21 mouse cellular contexts compared by ENCODE assay signal in the genomic region with DNA sequence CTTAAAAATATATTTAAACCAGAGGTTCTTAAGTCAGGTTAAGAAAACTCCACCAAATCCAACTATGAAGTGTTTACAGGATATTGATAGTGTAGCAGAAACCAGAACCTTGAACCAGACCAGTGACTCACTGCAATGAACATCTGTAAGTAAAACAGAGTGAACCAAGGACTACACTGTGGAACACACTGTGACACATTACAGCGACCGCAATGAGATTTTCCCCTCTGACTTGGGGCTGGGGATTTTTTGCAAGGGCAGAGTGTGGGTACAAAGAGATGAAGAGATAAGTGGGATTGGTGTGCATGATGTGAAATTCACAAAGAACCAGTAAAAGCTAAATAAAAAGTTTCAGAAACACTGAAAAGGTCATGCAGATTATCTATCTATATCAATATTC.
DNase-seq lines count a peak whose midpoint lies in the region; TF ChIP-seq lines count a peak whose summit lies in the region.
"Had no signal": no experiment of that assay in that cellular context is flagged by ENCODE, and none has a peak within 500 bp of the region (broad histone marks: within the 10 kb centered on the region; RNA-seq: fewer than 3 reads in every experiment).

No protein-coding gene starts in this region.

- dilution Hi-C loops in CH12.LX (cut with MboI; ENCODE audit: extremely low pct_ligation_motif_present, extremely low pct_unique_long_range_greater_than_20kb, low sequenced_read_pairs), result no loop called here

- H3K36me3 ChIP-seq in CH12.LX (replicated peaks in 1 of 2; ENCODE audit: control insufficient read depth in 1 of 2, insufficient read depth in 1 of 2, low read length in 1 of 2), result no peaks in the 10 kb centered on the region
- H3K36me3 ChIP-seq: embryonic facial prominence, embryonic 10.5 days; forebrain, embryonic 12.5 days; hindbrain, embryonic 15.5 days; midbrain, embryonic 15.5 days had no signal

- no peak overlapping the region for H3K27ac ChIP-seq in CH12.LX (ENCODE audit: insufficient read depth, low read depth)
- H3K27ac ChIP-seq: embryonic facial prominence, embryonic 10.5 days; forebrain, embryonic 12.5 days; hindbrain, embryonic 15.5 days; kidney, postnatal 0 days; midbrain, embryonic 15.5 days had no signal

- H3K9ac ChIP-seq in CH12.LX (ENCODE audit: insufficient read depth, low read depth), result no peak overlapping the region
- H3K9ac ChIP-seq: forebrain, embryonic 12.5 days; hindbrain, embryonic 15.5 days; midbrain, embryonic 15.5 days had no signal

- in situ Hi-C loops in CH12.LX (cut with MboI; ENCODE audit: low pct_ligation_motif_present, low pct_unique_long_range_greater_than_20kb, low sequenced_read_pairs), result no loop called here

- TF ChIP-seq EP300 in CH12.LX (IDR thresholded peaks at IDR 0.05; ENCODE audit: low read length), result peak; percentile 43

- intact Hi-C loops in gastrocnemius, postnatal 14 days (cut with DNase I; ENCODE audit: low total_unique reads), result no loop called here

- no peak for TF ChIP-seq POLR2A in lung, adult 2 months (IDR thresholded peaks at IDR 0.05; ENCODE audit: borderline replicate concordance, extremely low read depth, low read depth, low read length)
- TF ChIP-seq POLR2A in CH12.LX (IDR thresholded peaks at IDR 0.05; ENCODE audit: low read depth, low read length), result no peak

- no peaks in the 10 kb centered on the region for H3K27me3 ChIP-seq in CH12.LX (replicated peaks)
- H3K27me3 ChIP-seq: forebrain, embryonic 12.5 days; hindbrain, embryonic 15.5 days; midbrain, embryonic 15.5 days had no signal

- peak; percentile 1 for DNase-seq in lung, postnatal 36 days
- DNase-seq in lung, adult 2 months, result no peak
- peak; percentile 50 for DNase-seq in CH12.LX (ENCODE audit: extremely low read depth)
- DNase-seq in natural killer cell, adult 2 months (ENCODE audit: low spot score in 2 of 2), result peak; percentile 49 to 59
- DNase-seq in thymus, postnatal 36 days, result peak; percentile 20 to 51
- DNase-seq in gastrocnemius, postnatal 14 days, result no peak
- DNase-seq in urinary bladder, postnatal 36 days (ENCODE audit: low spot score in 2 of 2), result no peak
- DNase-seq: cerebellum, adult 9-10 months; heart, adult 11 months; heart, postnatal 36 days; layer of hippocampus, postnatal 36 days; left cerebral cortex, postnatal 4 days; liver; lung, postnatal 10 days; right cerebral cortex, postnatal 4 days had no signal

- H3K4me2 ChIP-seq in CH12.LX (ENCODE audit: insufficient read depth, low read depth, poor library complexity, severe bottlenecking), result no peak overlapping the region
- H3K4me2 ChIP-seq: forebrain, embryonic 12.5 days; hindbrain, embryonic 15.5 days; midbrain, embryonic 15.5 days had no signal

- no peak for TF ChIP-seq RAD21 in CH12.LX (IDR thresholded peaks at IDR 0.05; ENCODE audit: low read depth, low read length)

- no peaks in the 10 kb centered on the region for H3K79me2 ChIP-seq in CH12.LX (replicated peaks; ENCODE audit: control insufficient read depth, extremely low read depth, insufficient read depth, poor library complexity, severe bottlenecking)

- TF ChIP-seq CTCF in lung, adult 2 months (IDR thresholded peaks at IDR 0.05; ENCODE audit: insufficient read depth, low read length), result no peak
- no peak for TF ChIP-seq CTCF in CH12.LX (conservative IDR thresholded peaks at IDR 0.05 in 1 of 2, IDR thresholded peaks at IDR 0.05 in 1 of 2; ENCODE audit: low read depth in 2 of 2, low read length in 2 of 2)

- no peaks in the 10 kb centered on the region for H3K4me1 ChIP-seq in lung, adult 2 months (ENCODE audit: control insufficient read depth, insufficient read depth, low read length)
- H3K4me1 ChIP-seq in CH12.LX (ENCODE audit: control insufficient read depth in 1 of 2, insufficient read depth in 2 of 2), result peaks cover 0 to 3% of the 10 kb centered on the region in 2 experiments; a peak in 1 of 4 replicates
- H3K4me1 ChIP-seq: embryonic facial prominence, embryonic 10.5 days; forebrain, embryonic 12.5 days; hindbrain, embryonic 15.5 days; midbrain, embryonic 15.5 days had no signal

- WGBS in lung, adult 2 months, result 86% methylated on average over 2 of the region's 2 CpGs

- H3K4me3 ChIP-seq in lung, adult 2 months (replicated peaks; ENCODE audit: extremely low read depth, low read depth, low read length), result no peak overlapping the region
- H3K4me3 ChIP-seq in CH12.LX (replicated peaks in 1 of 3; ENCODE audit: low read depth in 2 of 3, low read length in 2 of 3, poor library complexity in 1 of 3), result no peak overlapping the region
- H3K4me3 ChIP-seq: embryonic facial prominence, embryonic 10.5 days; forebrain, embryonic 12.5 days; hindbrain, embryonic 15.5 days; midbrain, embryonic 15.5 days; myocyte had no signal

- H3K9me3 ChIP-seq in CH12.LX (replicated peaks; ENCODE audit: low read length), result peaks cover 7% of the 10 kb centered on the region
- H3K9me3 ChIP-seq: embryonic facial prominence, embryonic 10.5 days; hindbrain, embryonic 15.5 days; midbrain, embryonic 15.5 days had no signal

TF ChIP-seq in CH12.LX, 34 proteins besides CTCF, POLR2A, EP300 and RAD21:
- TF ChIP-seq ETS1 (conservative IDR thresholded peaks at IDR 0.05; ENCODE audit: low read depth, low read length) (peak; percentile 46; the same call in 1 of the 2 replicates), MAZ (IDR thresholded peaks at IDR 0.05; ENCODE audit: low read depth, low read length) (no peak)

Comparison
In these comparisons a context has a peak if more than half of its experiments do, and no peak if none do; other contexts are left out.
1. DNase-seq: peak in lung, postnatal 36 days (single experiment), CH12.LX (single experiment), natural killer cell, adult 2 months (2 of 2) and thymus, postnatal 36 days (2 of 2); none in lung, adult 2 months (single experiment), gastrocnemius, postnatal 14 days (single experiment) and urinary bladder, postnatal 36 days (0 of 2).